Mouse (Mus musculus) hindbrain, embryonic 13.5 days (tissue): ENCODE results near the gene Gm20388. TPM values are rescaled to one million over a fixed set of nuclear protein-coding genes. Genes with fewer than 3 reads are reported as not detected.
"Not testable (repeated sequence)": the region's sequence is repeated elsewhere in the genome, so short reads cannot be mapped to it uniquely, and the experiment has no call there.

Experiments used
- ATAC-seq: fragments of 200-750 bp; cut with Nextera tagmentation; 2 replicates; pipeline ENCODE4 v1.8.0; 2017; ENCODE audit warnings: moderate TSS enrichment; ENCODE audit not compliant: low FRiP score
- H3K27ac ChIP-seq: fragments of 300-500 bp; sonication (generic); 2 replicates; pipeline ENCODE4 v1.5.1; 2015; ENCODE audit warnings: inconsistent platforms, mild to moderate bottlenecking, moderate library complexity
- H3K27me3 ChIP-seq: fragments of 300-500 bp; sonication (generic); 2 replicates; pipeline ENCODE4 v1.6.1; 2015; ENCODE audit warnings: mild to moderate bottlenecking, inconsistent platforms
- H3K36me3 ChIP-seq: fragments of 300-500 bp; sonication (generic); 2 replicates; pipeline ENCODE4 v1.6.1; 2015; ENCODE audit warnings: mild to moderate bottlenecking, inconsistent platforms
- H3K4me1 ChIP-seq: fragments of 300-500 bp; sonication (generic); replicated peaks from 2 replicates; pipeline ENCODE4 v1.6.1; 2015; ENCODE audit warnings: inconsistent platforms
- H3K4me2 ChIP-seq: fragments of 300-500 bp; sonication (generic); 2 replicates; pipeline ENCODE4 v1.6.1; 2015; ENCODE audit warnings: inconsistent platforms, mild to moderate bottlenecking, moderate library complexity
- H3K4me3 ChIP-seq: fragments of 300-500 bp; sonication (generic); 2 replicates; pipeline ENCODE4 v1.5.1; 2015; ENCODE audit warnings: mild to moderate bottlenecking, inconsistent platforms
- H3K9ac ChIP-seq: fragments of 300-500 bp; sonication (generic); 2 replicates; pipeline ENCODE4 v1.6.1; 2015; ENCODE audit warnings: mild to moderate bottlenecking, inconsistent platforms
- H3K9me3 ChIP-seq: fragments of 300-500 bp; sonication (generic); 2 replicates; pipeline ENCODE4 v1.6.1; 2016; ENCODE audit warnings: inconsistent platforms
- WGBS: fragments of 180-500 bp; shearing (Covaris S2); methylation state at CpG from one replicate; pipeline ENCODE4 v1.1.7; 2015; 5-methylcytosine and 5-hydroxymethylcytosine counted together
- polyA plus RNA-seq: library from polyadenylated mRNA; unstranded; fragments of >200 nt; fragmentation: Nextera tagmentation; extraction: Ambion mirVana; gene quantifications from 2 replicates; pipeline ENCODE4 v1.2.1, GENCODE M21; 2015

The Gm20388 gene
- polyA plus RNA-seq, 1 experiment from 2014 or later = 1.9 TPM

- no peak overlapping the region for H3K4me3 ChIP-seq
- no peak overlapping the region for H3K9ac ChIP-seq
- 88% methylated on average over 2 of the region's 2 CpGs for WGBS
- H3K36me3 ChIP-seq = no peaks in the 10 kb centered on the region
- H3K27me3 ChIP-seq = 0 out of 2 replicates have a peak, but pooled peaks cover 3% of the 10 kb centered on the region
- H3K9me3 ChIP-seq = no peaks in the 10 kb centered on the region
- H3K4me1 ChIP-seq = peaks cover 11% of the 10 kb centered on the region
- H3K27ac ChIP-seq = no peak overlapping the region
- no peak overlapping the region for H3K4me2 ChIP-seq
- no peak for ATAC-seq
These were observed 788.9 kb downstream of the Gm20388 start for GRCm38 (mm10) chr8:120699565-120699964.

- Histone ChIP-seq H3K27me3 (0 out of 2 replicates have a peak, but pooled peaks cover 3% of the 10 kb centered on the region), H3K4me1 (peaks cover 11% of the 10 kb centered on the region), H3K9ac (no peak overlapping the region), H3K4me3 (no peak overlapping the region), H3K36me3 (no peaks in the 10 kb centered on the region), H3K9me3 (no peaks in the 10 kb centered on the region), H3K4me2 (no peak overlapping the region), H3K27ac (no peak overlapping the region)
- 88% methylated on average over 4 of the region's 4 CpGs for WGBS
- no peak for ATAC-seq
These were observed 789.4 kb downstream of the Gm20388 start for GRCm38 (mm10) chr8:120700053-120700452.

GRCm38 (mm10) chr8:120701758-120702465 is 791.3 kb downstream of the Gm20388 start:
- H3K4me2 ChIP-seq = no peak overlapping the region
- peaks cover under 1% of the 10 kb centered on the region; the same call in 1 of the 2 replicates for H3K4me1 ChIP-seq
- no peak overlapping the region for H3K9ac ChIP-seq
- ATAC-seq = no peak
- H3K36me3 ChIP-seq = no peaks in the 10 kb centered on the region
- H3K4me3 ChIP-seq = no peak overlapping the region
- no peaks in the 10 kb centered on the region for H3K9me3 ChIP-seq
- H3K27me3 ChIP-seq = peaks cover 3% of the 10 kb centered on the region; the same call in 1 of the 2 replicates
- WGBS = 70% methylated on average over 19 of the region's 19 CpGs
- no peak overlapping the region for H3K27ac ChIP-seq

- H3K27me3 ChIP-seq = peaks cover 3% of the 10 kb centered on the region; the same call in 1 of the 2 replicates
- no peak overlapping the region for H3K4me2 ChIP-seq
- no peaks in the 10 kb centered on the region for H3K9me3 ChIP-seq
- H3K4me1 ChIP-seq = no peaks in the 10 kb centered on the region; the same call in 1 of the 2 replicates
- H3K36me3 ChIP-seq = no peaks in the 10 kb centered on the region
- WGBS = 66% methylated on average over 9 of the region's 9 CpGs
- H3K27ac ChIP-seq = no peak overlapping the region
- H3K9ac ChIP-seq = no peak overlapping the region
- ATAC-seq = no peak
- H3K4me3 ChIP-seq = no peak overlapping the region
These were observed 793.6 kb downstream of the Gm20388 start for GRCm38 (mm10) chr8:120704203-120704602.

- Histone ChIP-seq H3K27me3 (peaks cover 3% of the 10 kb centered on the region; the same call in 1 of the 2 replicates), H3K4me3 (no peak overlapping the region), H3K9me3 (no peaks in the 10 kb centered on the region), H3K9ac (no peak overlapping the region), H3K4me1 (no peaks in the 10 kb centered on the region; the same call in 1 of the 2 replicates), H3K27ac (no peak overlapping the region), H3K36me3 (no peaks in the 10 kb centered on the region), H3K4me2 (no peak overlapping the region)
- no peak for ATAC-seq
- 84% methylated on average over 15 of the region's 15 CpGs for WGBS
These were observed 794.5 kb downstream of the Gm20388 start for GRCm38 (mm10) chr8:120705163-120705562.

GRCm38 (mm10) chr8:120706193-120706592 is 795.6 kb downstream of the Gm20388 start:
- no peaks in the 10 kb centered on the region for H3K9me3 ChIP-seq
- no peaks in the 10 kb centered on the region; the same call in 1 of the 2 replicates for H3K4me1 ChIP-seq
- H3K9ac ChIP-seq = no peak overlapping the region
- 77% methylated on average over 3 of the region's 3 CpGs for WGBS
- H3K4me3 ChIP-seq = no peak overlapping the region
- H3K4me2 ChIP-seq = no peak overlapping the region
- no peak for ATAC-seq
- no peak overlapping the region for H3K27ac ChIP-seq
- peaks cover 3% of the 10 kb centered on the region; the same call in 1 of the 2 replicates for H3K27me3 ChIP-seq
- no peaks in the 10 kb centered on the region for H3K36me3 ChIP-seq

GRCm38 (mm10) chr8:120709176-120709575 is 798.5 kb downstream of the Gm20388 start:
- no peak for ATAC-seq
- 89% methylated on average over 10 of the region's 10 CpGs for WGBS

GRCm38 (mm10) chr8:120715200-120715599 is 804.6 kb downstream of the Gm20388 start:
- no peak overlapping the region for H3K9ac ChIP-seq
- H3K36me3 ChIP-seq = no peaks in the 10 kb centered on the region
- no peak overlapping the region for H3K4me3 ChIP-seq
- H3K4me1 ChIP-seq = no peaks in the 10 kb centered on the region
- no peaks in the 10 kb centered on the region for H3K27me3 ChIP-seq
- H3K4me2 ChIP-seq = no peak overlapping the region
- H3K27ac ChIP-seq = no peak overlapping the region
- no peaks in the 10 kb centered on the region for H3K9me3 ChIP-seq
- 77% methylated on average over 6 of the region's 6 CpGs for WGBS
- ATAC-seq = no peak

More at GRCm38 (mm10) chr8:120709176-120709575, 798.5 kb downstream of the Gm20388 start:
- H3K36me3 ChIP-seq = no peaks in the 10 kb centered on the region
- no peak overlapping the region for H3K27ac ChIP-seq
- H3K4me1 ChIP-seq = no peaks in the 10 kb centered on the region; the same call in 1 of the 2 replicates
- H3K27me3 ChIP-seq = no peaks in the 10 kb centered on the region; the same call in 1 of the 2 replicates
- no peak overlapping the region for H3K4me2 ChIP-seq
- H3K9me3 ChIP-seq = no peaks in the 10 kb centered on the region
- H3K4me3 ChIP-seq = no peak overlapping the region
- H3K9ac ChIP-seq = no peak overlapping the region

- no peaks in the 10 kb centered on the region for H3K36me3 ChIP-seq
- H3K9me3 ChIP-seq = no peaks in the 10 kb centered on the region
- H3K4me3 ChIP-seq = no peak overlapping the region
- no peak for ATAC-seq
- no peak overlapping the region for H3K9ac ChIP-seq
- H3K4me2 ChIP-seq = no peak overlapping the region
- 81% methylated on average over 15 of the region's 15 CpGs for WGBS
- H3K27ac ChIP-seq = no peak overlapping the region
- H3K27me3 ChIP-seq = no peaks in the 10 kb centered on the region
- H3K4me1 ChIP-seq = no peaks in the 10 kb centered on the region
These were observed 805.5 kb downstream of the Gm20388 start for GRCm38 (mm10) chr8:120715996-120716680.

- 76% methylated on average over 19 of the region's 19 CpGs for WGBS
- Histone ChIP-seq H3K4me3 (no peak overlapping the region), H3K9me3 (no peaks in the 10 kb centered on the region), H3K4me2 (no peak overlapping the region), H3K27me3 (no peaks in the 10 kb centered on the region), H3K4me1 (no peaks in the 10 kb centered on the region), H3K36me3 (no peaks in the 10 kb centered on the region), H3K9ac (no peak overlapping the region), H3K27ac (no peak overlapping the region)
- no peak for ATAC-seq
These were observed 809.1 kb downstream of the Gm20388 start for GRCm38 (mm10) chr8:120719586-120720236.

- 73% methylated on average over 6 of the region's 6 CpGs for WGBS
- H3K4me1 ChIP-seq = no peaks in the 10 kb centered on the region
- no peak for ATAC-seq
- no peaks in the 10 kb centered on the region for H3K9me3 ChIP-seq
- no peaks in the 10 kb centered on the region for H3K36me3 ChIP-seq
- H3K4me3 ChIP-seq = no peak overlapping the region
- H3K27ac ChIP-seq = no peak overlapping the region
- no peak overlapping the region for H3K9ac ChIP-seq
- no peak overlapping the region for H3K4me2 ChIP-seq
- no peaks in the 10 kb centered on the region for H3K27me3 ChIP-seq
These were observed 812.4 kb downstream of the Gm20388 start for GRCm38 (mm10) chr8:120723025-120723424.

GRCm38 (mm10) chr8:120724096-120724495 is 813.5 kb downstream of the Gm20388 start:
- not testable (repeated sequence) for ATAC-seq, H3K27ac ChIP-seq, H3K9ac ChIP-seq, H3K9me3 ChIP-seq, H3K27me3 ChIP-seq, H3K4me2 ChIP-seq, H3K4me1 ChIP-seq, H3K36me3 ChIP-seq, H3K4me3 ChIP-seq
- 89% methylated on average over 4 of the region's 4 CpGs for WGBS
